Mouse (Mus musculus) midbrain, embryonic 12.5 days (tissue): ENCODE results near the gene Fan1. TPM values are rescaled to one million over a fixed set of nuclear protein-coding genes. Genes with fewer than 3 reads are reported as not detected.

Experiments used
- ATAC-seq: fragments of 200-750 bp; cut with Nextera tagmentation; 2 replicates; pipeline ENCODE4 v1.8.0; 2017; ENCODE audit warnings: low read depth, moderate TSS enrichment, moderate library complexity; ENCODE audit not compliant: low FRiP score
- H3K27ac ChIP-seq: fragments of 300-500 bp; sonication (generic); replicated peaks from 2 replicates; pipeline ENCODE4 v1.5.1; 2016; ENCODE audit warnings: mild to moderate bottlenecking
- H3K27me3 ChIP-seq: fragments of 300-500 bp; sonication (generic); 2 replicates; pipeline ENCODE4 v1.6.1; 2016; ENCODE audit warnings: mild to moderate bottlenecking
- H3K36me3 ChIP-seq: fragments of 300-500 bp; sonication (generic); 2 replicates; pipeline ENCODE4 v1.6.1; 2016
- H3K4me1 ChIP-seq: fragments of 300-500 bp; sonication (generic); 2 replicates; pipeline ENCODE4 v1.6.1; 2016
- H3K4me2 ChIP-seq: fragments of 300-500 bp; sonication (generic); replicated peaks from 2 replicates; pipeline ENCODE4 v1.6.1; 2016; ENCODE audit warnings: mild to moderate bottlenecking, moderate library complexity
- H3K4me3 ChIP-seq: fragments of 300-500 bp; sonication (generic); 2 replicates; pipeline ENCODE4 v1.5.1; 2016; ENCODE audit warnings: mild to moderate bottlenecking
- H3K9ac ChIP-seq: fragments of 300-500 bp; sonication (generic); replicated peaks from 2 replicates; pipeline ENCODE4 v1.6.1; 2016; ENCODE audit warnings: mild to moderate bottlenecking, moderate library complexity
- H3K9me3 ChIP-seq: fragments of 300-500 bp; sonication (generic); 2 replicates; pipeline ENCODE4 v1.6.1; 2016; ENCODE audit warnings: mild to moderate bottlenecking
- WGBS: fragments of 180-500 bp; shearing (Covaris S2); methylation state at CpG from one replicate; pipeline ENCODE4 v1.1.7; 2016; 5-methylcytosine and 5-hydroxymethylcytosine counted together
- polyA plus RNA-seq: library from polyadenylated mRNA; unstranded; fragments of >200 nt; fragmentation: Nextera tagmentation; extraction: Ambion mirVana; gene quantifications from 2 replicates; pipeline ENCODE4 v1.2.1, GENCODE M21; 2016

Fan1 gene
- polyA plus RNA-seq, 1 experiment from 2014 or later: 10.0 TPM

- Histone ChIP-seq H3K4me3 (no peak overlapping the region), H3K9me3 (no peaks in the 10 kb centered on the region), H3K36me3 (peaks cover 48% of the 10 kb centered on the region), H3K4me2 (no peak overlapping the region), H3K27ac (no peak overlapping the region), H3K4me1 (no peaks in the 10 kb centered on the region), H3K27me3 (no peaks in the 10 kb centered on the region), H3K9ac (no peak overlapping the region)
- 26% methylated on average over 1 of the region's 1 CpGs for WGBS
- ATAC-seq: peak; percentile 58; the same call in 1 of the 2 replicates
Observed at GRCm38 (mm10) chr7:64326892-64327291, 47.0 kb downstream of the Fan1 start.

- ATAC-seq: no peak
- no peaks in the 10 kb centered on the region for H3K4me1 ChIP-seq
- H3K27ac ChIP-seq: no peak overlapping the region
- H3K4me3 ChIP-seq: no peak overlapping the region
- no peaks in the 10 kb centered on the region for H3K9me3 ChIP-seq
- no peaks in the 10 kb centered on the region for H3K27me3 ChIP-seq
- no peak overlapping the region for H3K9ac ChIP-seq
- H3K36me3 ChIP-seq: peaks cover 57% of the 10 kb centered on the region
- 76% methylated on average over 4 of the region's 4 CpGs for WGBS
- no peak overlapping the region for H3K4me2 ChIP-seq
Observed at GRCm38 (mm10) chr7:64321658-64322057, 52.2 kb downstream of the Fan1 start.

- H3K9ac ChIP-seq: no peak overlapping the region
- no peak for ATAC-seq
- 88% methylated on average over 5 of the region's 5 CpGs for WGBS
- no peak overlapping the region for H3K4me3 ChIP-seq
- no peaks in the 10 kb centered on the region for H3K4me1 ChIP-seq
- no peak overlapping the region for H3K27ac ChIP-seq
- no peaks in the 10 kb centered on the region for H3K9me3 ChIP-seq
- no peaks in the 10 kb centered on the region for H3K27me3 ChIP-seq
- no peak overlapping the region for H3K4me2 ChIP-seq
- peaks cover 62% of the 10 kb centered on the region for H3K36me3 ChIP-seq
Observed at GRCm38 (mm10) chr7:64321125-64321524, 52.8 kb downstream of the Fan1 start.

- no peaks in the 10 kb centered on the region for H3K27me3 ChIP-seq
- peaks cover 48% of the 10 kb centered on the region for H3K36me3 ChIP-seq
- 94% methylated on average over 7 of the region's 7 CpGs for WGBS
- no peak overlapping the region for H3K4me3 ChIP-seq
- H3K9ac ChIP-seq: no peak overlapping the region
- H3K4me1 ChIP-seq: no peaks in the 10 kb centered on the region
- H3K4me2 ChIP-seq: no peak overlapping the region
- no peaks in the 10 kb centered on the region for H3K9me3 ChIP-seq
- no peak overlapping the region for H3K27ac ChIP-seq
- ATAC-seq: no peak
Observed at GRCm38 (mm10) chr7:64312811-64313210, 61.1 kb downstream of the Fan1 start.

GRCm38 (mm10) chr7:64310756-64311155 is 63.1 kb downstream of the Fan1 start:
- no peaks in the 10 kb centered on the region for H3K4me1 ChIP-seq
- no peaks in the 10 kb centered on the region for H3K9me3 ChIP-seq
- H3K27ac ChIP-seq: no peak overlapping the region
- no peaks in the 10 kb centered on the region for H3K27me3 ChIP-seq
- no peak overlapping the region for H3K9ac ChIP-seq
- H3K4me2 ChIP-seq: no peak overlapping the region
- no peak for ATAC-seq
- no peak overlapping the region for H3K4me3 ChIP-seq
- H3K36me3 ChIP-seq: peaks cover 31% of the 10 kb centered on the region
- WGBS: 83% methylated on average over 2 of the region's 2 CpGs

GRCm38 (mm10) chr7:64310241-64310640 is 63.7 kb downstream of the Fan1 start:
- Histone ChIP-seq H3K4me2 (no peak overlapping the region), H3K27ac (no peak overlapping the region), H3K36me3 (peaks cover 28% of the 10 kb centered on the region), H3K4me3 (no peak overlapping the region), H3K9ac (no peak overlapping the region), H3K4me1 (no peaks in the 10 kb centered on the region), H3K27me3 (no peaks in the 10 kb centered on the region), H3K9me3 (no peaks in the 10 kb centered on the region)
- ATAC-seq: no peak
- WGBS: 93% methylated on average over 7 of the region's 7 CpGs

Other genes starting within 250 kb of the Fan1 start
- gene Trpm1, start 220.3 kb downstream of the Fan1 start, polyA plus RNA-seq: 0.52 and 0.72 TPM in 2 replicates
- gene Mtmr10, start 86.4 kb downstream of the Fan1 start, polyA plus RNA-seq: 16.4 and 19.6 TPM in 2 replicates
- gene Mphosph10, start 18.2 kb upstream of the Fan1 start, polyA plus RNA-seq: 42.2 and 43.0 TPM in 2 replicates
- gene Mcee, start 18.5 kb upstream of the Fan1 start, polyA plus RNA-seq: 34.6 and 34.9 TPM in 2 replicates
- 120 and 125 TPM in 2 replicates for gene Apba2, start 127.6 kb upstream of the Fan1 start, polyA plus RNA-seq